Mouse (Mus musculus) T-cell, adult 2 months (primary cell): ENCODE results near the gene Cript.
"Not testable (repeated sequence)": the region's sequence is repeated elsewhere in the genome, so short reads cannot be mapped to it uniquely, and the experiment has no call there.

Experiments
- DNase-seq: peaks from one replicate; pipeline ENCODE4 v3.0.0; 2022; ENCODE audit warnings: low spot score

Gene Cript

DNA sequence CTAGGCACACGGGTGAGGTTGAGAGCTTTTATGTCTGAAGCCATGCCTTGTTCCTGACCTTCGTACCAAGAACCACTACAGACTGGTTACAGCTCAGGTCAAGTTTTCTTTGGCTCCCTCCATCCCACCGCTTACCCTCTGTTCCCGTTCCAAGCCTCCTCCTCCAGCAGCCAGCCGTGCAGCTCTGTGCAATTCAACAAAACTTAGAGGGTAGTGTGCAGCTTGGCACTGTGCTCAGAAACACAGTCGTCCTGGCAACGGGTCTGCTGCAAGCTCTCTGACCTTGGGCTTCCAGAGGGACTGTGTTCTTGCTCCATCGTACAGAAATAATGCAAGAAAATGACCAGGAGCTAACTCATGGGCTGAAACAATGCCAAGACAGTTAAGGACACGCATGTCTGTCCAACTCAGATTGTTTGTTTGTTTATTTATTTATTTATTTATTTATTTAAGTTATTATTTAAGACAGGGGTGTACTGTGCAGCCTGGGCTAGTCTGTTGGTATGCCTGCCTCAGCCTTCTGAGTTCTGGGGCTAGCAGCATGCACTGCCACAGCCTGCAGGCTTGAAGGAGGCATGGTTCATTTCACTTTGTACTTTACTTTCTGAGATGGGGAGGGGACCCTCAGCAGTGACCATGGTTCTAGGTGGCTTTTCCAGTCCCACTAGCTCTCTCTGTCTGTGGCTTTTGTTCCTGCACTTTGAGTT lies 25.3 kb downstream of the Cript start:
- DNase-seq = no peak

DNA sequence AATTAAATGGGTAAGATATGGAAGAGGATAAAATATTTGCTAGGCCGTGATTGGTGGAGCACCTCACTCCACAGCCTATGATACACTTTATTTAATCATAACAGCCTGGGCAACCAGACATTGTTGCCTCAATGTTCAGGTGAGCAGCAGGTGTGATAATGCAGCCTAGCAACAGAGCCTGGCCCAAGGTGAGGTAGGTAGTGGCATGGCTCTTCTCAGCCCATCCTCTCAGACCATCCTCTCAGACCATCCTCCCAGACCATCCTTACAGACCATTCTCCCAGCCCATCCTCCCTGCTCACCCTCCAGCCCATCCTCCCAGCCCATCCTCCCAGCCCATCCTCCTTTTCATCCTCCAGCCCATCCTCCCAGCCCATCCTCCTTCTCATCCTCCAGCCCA lies 26.3 kb downstream of the Cript start:
- no peak for DNase-seq

DNA sequence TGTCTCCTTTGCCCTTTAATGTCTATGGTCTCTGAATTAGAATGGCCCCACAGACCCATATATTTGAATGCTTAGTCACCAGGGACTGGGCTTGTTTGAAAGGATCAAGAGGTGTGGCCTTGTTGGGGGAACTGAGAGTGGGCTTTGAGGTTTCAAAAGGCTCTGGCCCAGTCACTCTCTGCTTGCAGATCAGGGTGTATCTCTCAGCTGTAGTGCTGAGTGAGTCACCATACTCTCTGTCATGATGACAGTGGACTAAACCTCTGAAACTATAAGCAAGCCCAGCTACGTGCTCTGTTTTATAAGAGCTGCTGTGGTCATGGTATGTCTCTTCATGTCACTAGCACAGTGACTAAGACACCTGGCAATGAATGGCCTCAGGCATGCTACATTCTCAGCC lies 27.1 kb downstream of the Cript start:
- no peak for DNase-seq

DNA sequence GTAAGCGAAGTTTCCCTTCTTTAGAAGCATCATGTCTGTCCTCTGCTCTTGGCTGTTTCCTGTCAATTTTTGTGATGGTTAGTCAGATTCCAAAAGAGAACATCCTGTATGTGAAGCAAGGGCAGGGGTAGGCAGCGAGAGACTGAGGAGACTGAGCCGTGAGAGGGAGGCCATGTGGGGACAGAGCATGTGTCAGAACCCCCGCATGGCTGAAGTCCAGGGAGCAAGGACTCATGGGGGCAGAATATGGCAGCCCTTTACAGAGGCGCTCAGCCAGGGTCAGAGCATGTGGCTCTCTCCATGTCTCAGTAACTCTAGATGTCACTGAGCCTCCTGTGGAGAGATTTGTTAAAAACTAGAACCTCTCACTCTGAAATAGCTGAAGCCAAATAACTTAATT lies 28.6 kb downstream of the Cript start:
- no peak for DNase-seq

DNA sequence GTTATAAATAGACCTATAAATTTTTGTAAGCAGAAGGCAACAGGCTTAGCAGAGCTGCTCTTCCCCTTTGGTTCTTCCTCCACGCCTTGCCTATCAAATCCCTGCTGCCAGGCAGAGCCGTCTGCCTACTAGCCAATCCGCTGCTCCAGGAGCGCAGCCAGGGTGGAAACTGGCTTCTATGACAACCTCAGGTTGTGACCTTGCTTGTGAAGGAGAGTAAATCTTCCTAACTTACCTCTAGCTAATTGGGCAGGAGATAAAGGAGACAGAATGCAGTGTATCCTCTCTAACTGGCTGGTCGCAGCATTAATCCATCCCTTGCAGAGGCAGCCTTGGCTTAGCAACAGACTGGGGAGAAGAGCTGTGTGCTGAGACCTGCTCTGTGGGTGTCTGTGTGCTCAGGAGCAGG lies 29.7 kb downstream of the Cript start:
- DNase-seq = no peak

- DNase-seq = no peak
Observed at GRCm38 (mm10) chr17:87055663-87056062, 30.3 kb downstream of the Cript start.

DNA sequence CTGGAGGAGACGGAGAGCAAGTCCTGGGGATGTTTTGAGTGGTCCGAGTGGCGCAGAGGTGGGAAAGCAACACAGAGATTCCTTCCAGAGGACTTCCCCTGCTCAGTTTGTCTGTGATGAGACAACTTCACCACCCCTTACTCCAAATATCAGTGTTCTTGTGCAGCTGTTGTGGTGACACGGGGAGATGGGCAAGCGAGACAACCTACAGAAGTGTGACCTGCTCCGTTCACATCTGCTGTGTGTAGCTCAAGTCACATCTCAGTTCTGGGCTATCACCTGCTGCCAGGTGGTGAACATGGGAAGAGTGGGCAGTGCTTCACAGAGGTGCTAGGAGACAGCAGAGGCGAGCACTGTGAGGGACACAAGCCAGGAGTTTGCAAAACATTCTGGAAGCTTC lies 31.4 kb downstream of the Cript start:
- no peak for DNase-seq

DNA sequence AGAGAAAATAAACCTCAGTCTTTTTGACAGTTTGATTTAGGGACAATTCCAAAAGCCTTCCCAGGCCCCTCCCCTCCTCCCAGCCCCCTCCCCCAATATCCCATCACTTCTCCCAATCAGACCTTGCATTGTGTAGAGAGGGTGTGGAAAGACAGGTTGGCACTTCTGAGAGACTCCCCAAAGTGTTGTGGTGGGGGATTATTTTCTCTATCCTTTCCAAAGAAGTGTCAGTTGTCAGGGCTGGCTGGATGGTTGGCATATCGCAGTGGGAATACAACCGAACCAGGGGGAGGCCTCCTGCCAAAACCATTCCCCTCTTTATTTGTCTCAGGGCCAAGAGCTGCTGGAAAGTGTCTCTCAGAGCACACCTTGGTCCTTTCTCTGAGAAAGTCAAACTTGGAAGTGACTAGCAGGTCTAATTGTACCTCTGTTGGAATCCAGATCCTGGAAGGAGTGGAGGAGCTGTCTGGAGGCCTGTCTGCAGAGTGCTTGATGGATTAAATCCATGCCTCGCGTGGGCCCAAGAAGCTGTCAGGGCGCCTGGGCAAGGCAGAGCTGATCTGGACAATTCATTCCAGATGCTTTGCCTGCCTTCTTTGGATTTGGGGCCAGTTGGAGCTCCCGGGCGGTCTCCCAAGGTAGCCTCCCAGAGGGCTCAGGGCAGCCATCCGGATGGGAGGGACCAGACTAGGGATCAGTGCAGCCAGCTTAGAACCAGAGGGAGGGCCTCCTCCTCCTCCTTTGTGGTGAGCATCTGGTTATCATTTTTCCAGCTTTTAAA lies 32.3 kb downstream of the Cript start:
- DNase-seq = no peak

DNA sequence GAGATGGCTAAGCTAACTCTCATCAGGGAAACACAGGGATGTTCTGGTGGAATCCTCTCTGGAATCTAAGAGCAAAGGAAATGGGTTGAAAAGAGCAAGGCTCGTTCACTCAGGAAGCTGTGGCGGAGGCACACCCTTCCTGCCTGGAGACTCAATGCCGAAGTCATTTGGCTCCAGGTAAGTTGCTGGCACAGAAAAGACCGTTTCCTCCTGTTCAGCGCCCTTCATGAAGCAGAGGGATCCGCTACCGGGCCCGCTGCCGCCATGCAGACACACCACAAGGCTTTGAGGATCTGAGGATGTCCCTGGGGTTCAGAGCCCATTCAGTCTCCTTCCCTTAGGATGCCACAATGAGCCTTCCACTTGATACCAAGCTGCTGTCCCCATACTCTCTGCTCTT lies 37.3 kb downstream of the Cript start:
- no peak for DNase-seq

DNA sequence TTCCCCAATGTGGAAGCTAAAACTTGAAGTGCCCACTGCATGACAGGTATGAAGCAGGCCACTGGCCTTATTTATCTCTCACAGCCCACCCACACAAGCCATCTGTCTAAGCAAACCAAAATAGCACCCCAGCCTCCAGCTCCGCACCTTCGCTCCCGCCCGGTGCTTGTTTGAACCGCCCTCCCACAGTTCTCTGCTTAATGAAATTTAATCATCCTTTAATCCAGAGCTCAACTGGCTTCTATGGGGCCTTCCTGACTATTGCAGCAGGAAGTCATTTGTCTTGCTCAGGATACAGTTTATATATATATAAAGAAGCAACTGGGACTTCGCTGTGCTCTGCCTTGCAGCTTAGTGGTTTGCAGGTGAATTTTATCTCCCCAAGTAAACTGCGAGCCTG lies 38.1 kb downstream of the Cript start:
- no peak for DNase-seq

GRCm38 (mm10) chr17:87063969-87064368 lies 38.6 kb downstream of the Cript start:
- DNase-seq = no peak

- no peak for DNase-seq
Observed at GRCm38 (mm10) chr17:87068997-87069396, 43.6 kb downstream of the Cript start.

DNA sequence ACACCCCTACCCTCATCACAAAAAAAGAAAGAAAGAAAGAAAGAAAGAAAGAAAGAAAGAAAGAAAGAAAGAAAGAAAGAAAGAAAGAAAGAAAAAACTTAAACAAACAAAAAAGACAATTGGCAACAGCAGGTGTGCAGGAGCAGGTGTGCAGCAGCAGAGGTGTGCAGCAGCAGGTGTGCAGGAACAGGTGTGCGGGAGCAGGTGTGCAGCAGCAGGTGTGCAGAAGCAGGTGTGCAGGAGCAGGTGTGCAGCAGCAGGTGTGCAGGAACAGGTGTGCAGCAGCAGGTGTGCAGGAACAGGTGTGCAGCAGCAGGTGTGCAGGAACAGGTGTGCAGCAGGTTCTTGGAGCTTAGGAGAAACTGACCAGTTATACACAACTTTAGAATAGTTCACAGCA lies 46.8 kb downstream of the Cript start:
- DNase-seq = not testable (repeated sequence)

DNA sequence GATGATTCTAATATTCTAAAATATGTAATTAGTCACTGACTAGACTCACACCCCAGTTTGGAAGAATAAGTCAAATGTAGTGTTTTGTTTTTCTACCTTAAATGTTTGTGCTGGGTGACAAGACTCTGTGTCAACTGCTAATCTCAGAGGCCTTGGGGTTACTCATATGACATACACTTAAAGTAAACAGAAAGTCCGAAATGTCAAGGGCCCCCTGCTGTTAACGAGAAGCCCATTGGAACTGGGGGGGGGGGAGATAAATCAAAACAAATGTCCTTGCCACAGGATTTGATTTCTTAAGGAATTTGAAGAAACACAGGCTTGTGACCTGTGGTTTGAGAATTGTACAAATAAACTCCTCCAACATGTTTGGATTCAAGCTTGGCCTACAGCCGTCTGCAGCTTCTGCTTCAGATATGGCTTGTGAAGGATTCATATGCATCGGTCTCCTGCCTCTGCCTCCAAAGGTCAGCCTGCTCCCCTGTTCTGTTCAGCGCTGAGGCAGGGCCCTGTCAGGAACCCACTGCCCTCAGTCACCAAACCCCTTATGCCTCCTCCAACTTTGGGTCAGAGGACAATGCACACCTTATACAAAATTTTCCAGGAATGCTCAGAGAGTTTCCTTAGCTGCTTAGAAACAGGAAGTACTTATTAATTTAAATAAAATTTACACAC lies 47.6 kb downstream of the Cript start:
- DNase-seq = no peak

DNA sequence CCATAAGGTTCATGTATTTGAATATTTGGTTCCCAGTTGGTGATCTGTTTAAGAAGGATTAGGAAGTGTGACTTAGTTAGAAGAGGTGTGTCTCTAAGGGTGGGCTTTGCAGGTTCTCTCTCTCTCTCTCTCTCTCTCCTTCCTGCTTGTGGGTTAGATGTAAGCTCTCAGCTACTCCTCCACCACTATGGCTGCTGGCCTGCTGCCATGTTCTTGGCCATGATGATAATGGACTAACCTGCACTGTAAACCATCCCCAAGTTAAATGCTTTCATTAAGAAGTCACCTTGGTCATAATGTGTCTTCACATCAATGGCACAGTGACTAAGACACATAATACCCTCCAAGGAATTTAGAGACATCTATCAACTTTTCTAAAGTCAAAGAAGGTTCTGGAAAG lies 48.1 kb downstream of the Cript start:
- DNase-seq = no peak

- DNase-seq = not testable (repeated sequence)
Observed at GRCm38 (mm10) chr17:87078217-87078616, 52.9 kb downstream of the Cript start.

DNA sequence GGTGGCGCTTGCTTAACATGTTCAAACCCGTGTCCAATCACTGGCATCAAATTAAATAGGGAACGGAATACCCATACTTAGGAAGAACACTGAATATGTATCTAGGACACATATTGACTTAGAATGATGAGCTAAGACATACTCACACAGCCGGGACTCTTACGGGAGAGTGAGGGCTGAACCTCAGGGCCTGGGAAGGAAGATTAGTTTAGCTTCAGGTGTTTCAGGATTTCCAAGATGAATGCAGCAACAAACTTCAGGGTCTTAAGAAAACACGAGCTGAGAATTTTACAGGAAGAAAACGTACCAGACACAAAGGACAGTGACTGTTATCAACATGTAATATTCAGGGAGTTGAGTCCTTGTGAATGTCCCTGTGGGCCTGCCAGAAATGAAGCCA lies 55.4 kb downstream of the Cript start:
- DNase-seq = no peak

GRCm38 (mm10) chr17:87082547-87082946 lies 57.2 kb downstream of the Cript start:
- DNase-seq = no peak

DNA sequence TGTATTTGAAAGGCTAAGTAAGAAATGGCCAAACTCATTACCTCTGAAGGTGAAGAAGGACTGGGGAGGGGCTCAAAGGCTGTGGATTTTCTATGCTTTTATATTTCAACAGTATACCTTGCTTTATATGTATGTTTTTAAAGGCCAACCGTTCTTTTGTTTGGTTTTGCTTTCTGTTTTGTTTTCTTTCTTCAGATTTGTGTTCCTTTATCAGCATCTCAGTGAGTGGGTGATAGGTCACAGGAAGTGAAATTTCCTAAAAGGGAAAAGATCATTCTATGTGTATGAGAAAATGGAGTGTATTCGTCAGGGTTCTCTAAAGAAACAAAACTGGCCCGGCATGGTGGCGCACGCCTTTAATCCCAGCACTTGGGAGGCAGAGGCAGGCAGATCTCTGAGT lies 58.3 kb downstream of the Cript start:
- no peak for DNase-seq
